Mouse (Mus musculus) stomach, embryonic 15.5 days (tissue): ENCODE data around the gene Ankfn1. TPM values are rescaled to one million over a fixed set of nuclear protein-coding genes. Genes with fewer than 3 reads are reported as not detected.

Experiments used
- ATAC-seq: fragments of 200-750 bp; cut with Nextera tagmentation; 2 replicates; pipeline ENCODE4 v1.8.0; 2017; ENCODE audit warnings: low read depth, moderate number of reproducible peaks, moderate TSS enrichment; ENCODE audit not compliant: insufficient read depth, low FRiP score
- H3K27ac ChIP-seq: fragments of 300-500 bp; sonication (generic); 2 replicates; pipeline ENCODE4 v1.5.1; 2015; ENCODE audit warnings: mild to moderate bottlenecking, inconsistent platforms
- H3K27me3 ChIP-seq: fragments of 300-500 bp; sonication (generic); replicated peaks from 2 replicates; pipeline ENCODE4 v1.6.1; 2015; ENCODE audit warnings: inconsistent platforms
- H3K36me3 ChIP-seq: fragments of 300-500 bp; sonication (generic); 2 replicates; pipeline ENCODE4 v1.6.1; 2015; ENCODE audit warnings: inconsistent platforms
- H3K4me1 ChIP-seq: fragments of 300-500 bp; sonication (generic); 2 replicates; pipeline ENCODE4 v1.6.1; 2015; ENCODE audit warnings: inconsistent platforms
- H3K4me2 ChIP-seq: fragments of 300-500 bp; sonication (generic); 2 replicates; pipeline ENCODE4 v1.6.1; 2015; ENCODE audit warnings: mild to moderate bottlenecking, inconsistent platforms
- H3K4me3 ChIP-seq: fragments of 300-500 bp; sonication (generic); replicated peaks from 2 replicates; pipeline ENCODE4 v1.5.1; 2015; ENCODE audit warnings: inconsistent platforms
- H3K9ac ChIP-seq: fragments of 300-500 bp; sonication (generic); 2 replicates; pipeline ENCODE4 v1.6.1; 2015; ENCODE audit warnings: inconsistent platforms
- H3K9me3 ChIP-seq: fragments of 300-500 bp; sonication (generic); 2 replicates; pipeline ENCODE4 v1.6.1; 2016; ENCODE audit warnings: inconsistent platforms
- WGBS: fragments of 180-500 bp; shearing (Covaris S2); methylation state at CpG from one replicate; pipeline ENCODE4 v1.1.7; 2015; 5-methylcytosine and 5-hydroxymethylcytosine counted together
- polyA plus RNA-seq: library from polyadenylated mRNA; unstranded; fragments of >200 nt; fragmentation: Nextera tagmentation; extraction: Ambion mirVana; gene quantifications from 2 replicates; pipeline ENCODE4 v1.2.1, GENCODE M21; 2015

Gene Ankfn1
- 0.14 and 0.31 TPM in 2 replicates for polyA plus RNA-seq

- Histone ChIP-seq H3K4me3 (no peak within 1 kb of the TSS), H3K27me3 (no peaks in the 10 kb centered on the region), H3K9me3 (no peaks in the 10 kb centered on the region), H3K9ac (no peak within 1 kb of the TSS), H3K36me3 (no peaks in the 10 kb centered on the region), H3K4me2 (no peak within 1 kb of the TSS; the same call in 1 of the 2 replicates), H3K4me1 (no peaks in the 10 kb centered on the region; the same call in 1 of the 2 replicates), H3K27ac (no peak within 1 kb of the TSS)
- 33% methylated on average over 7 of the region's 7 CpGs for WGBS
- no peak for ATAC-seq
These were observed at the start of gene Ankfn1 for GRCm38 (mm10) chr11:89777431-89777830. TSS of gene Ankfn1 (minus strand) at chr11:89777653.

GRCm38 (mm10) chr11:89823661-89824446 lies 46.4 kb upstream of the Ankfn1 start:
- Histone ChIP-seq H3K4me1 (no peaks in the 10 kb centered on the region), H3K27ac (no peak overlapping the region), H3K9me3 (no peaks in the 10 kb centered on the region), H3K27me3 (no peaks in the 10 kb centered on the region), H3K4me2 (no peak overlapping the region), H3K36me3 (no peaks in the 10 kb centered on the region), H3K4me3 (no peak overlapping the region), H3K9ac (no peak overlapping the region)
- 60% methylated on average over 8 of the region's 8 CpGs for WGBS
- ATAC-seq: no peak

- Histone ChIP-seq H3K27me3 (no peaks in the 10 kb centered on the region), H3K4me1 (no peaks in the 10 kb centered on the region), H3K4me3 (no peak overlapping the region), H3K4me2 (no peak overlapping the region), H3K36me3 (no peaks in the 10 kb centered on the region), H3K9me3 (no peaks in the 10 kb centered on the region), H3K27ac (no peak overlapping the region), H3K9ac (no peak overlapping the region)
- 64% methylated on average over 4 of the region's 4 CpGs for WGBS
- ATAC-seq: no peak
These were observed 41.1 kb upstream of the Ankfn1 start for GRCm38 (mm10) chr11:89818594-89818993.

GRCm38 (mm10) chr11:89811403-89811802 lies 34.0 kb upstream of the Ankfn1 start:
- Histone ChIP-seq H3K9me3 (no peaks in the 10 kb centered on the region), H3K27me3 (no peaks in the 10 kb centered on the region), H3K27ac (no peak overlapping the region), H3K36me3 (no peaks in the 10 kb centered on the region), H3K4me1 (no peaks in the 10 kb centered on the region), H3K9ac (no peak overlapping the region), H3K4me2 (no peak overlapping the region), H3K4me3 (no peak overlapping the region)
- no peak for ATAC-seq
- WGBS: 91% methylated on average over 1 of the region's 1 CpGs

GRCm38 (mm10) chr11:89807998-89808397 lies 30.5 kb upstream of the Ankfn1 start:
- H3K4me1 ChIP-seq: peaks cover 4% of the 10 kb centered on the region
- H3K4me2 ChIP-seq: no peak overlapping the region
- no peak for ATAC-seq
- H3K36me3 ChIP-seq: no peaks in the 10 kb centered on the region
- H3K27ac ChIP-seq: no peak overlapping the region
- no peak overlapping the region for H3K4me3 ChIP-seq
- no peaks in the 10 kb centered on the region for H3K27me3 ChIP-seq
- WGBS: 66% methylated on average over 11 of the region's 11 CpGs
- no peaks in the 10 kb centered on the region for H3K9me3 ChIP-seq
- H3K9ac ChIP-seq: no peak overlapping the region

- 27% methylated on average over 5 of the region's 5 CpGs for WGBS
- no peak overlapping the region for H3K9ac ChIP-seq
- H3K4me3 ChIP-seq: no peak overlapping the region
- H3K4me1 ChIP-seq: peaks cover 4% of the 10 kb centered on the region
- no peaks in the 10 kb centered on the region for H3K36me3 ChIP-seq
- H3K27me3 ChIP-seq: no peaks in the 10 kb centered on the region
- H3K9me3 ChIP-seq: no peaks in the 10 kb centered on the region
- no peak for ATAC-seq
- H3K4me2 ChIP-seq: no peak overlapping the region
- no peak overlapping the region for H3K27ac ChIP-seq
These were observed 27.4 kb upstream of the Ankfn1 start for GRCm38 (mm10) chr11:89804822-89805221.

GRCm38 (mm10) chr11:89803974-89804373 lies 26.5 kb upstream of the Ankfn1 start:
- Histone ChIP-seq H3K4me2 (no peak overlapping the region), H3K9ac (no peak overlapping the region), H3K27ac (no peak overlapping the region), H3K4me3 (no peak overlapping the region), H3K36me3 (no peaks in the 10 kb centered on the region), H3K9me3 (no peaks in the 10 kb centered on the region), H3K4me1 (peaks cover 4% of the 10 kb centered on the region), H3K27me3 (no peaks in the 10 kb centered on the region)
- ATAC-seq: no peak
- 75% methylated on average over 5 of the region's 5 CpGs for WGBS

GRCm38 (mm10) chr11:89792709-89793108 lies 15.3 kb upstream of the Ankfn1 start:
- WGBS: 74% methylated on average over 3 of the region's 3 CpGs
- Histone ChIP-seq H3K27ac (peak overlapping the region; percentile 71), H3K36me3 (no peaks in the 10 kb centered on the region), H3K4me1 (no peaks in the 10 kb centered on the region), H3K9ac (no peak overlapping the region), H3K4me2 (no peak overlapping the region), H3K9me3 (no peaks in the 10 kb centered on the region), H3K27me3 (no peaks in the 10 kb centered on the region), H3K4me3 (no peak overlapping the region)
- no peak for ATAC-seq

- H3K9ac ChIP-seq: no peak overlapping the region
- H3K9me3 ChIP-seq: no peaks in the 10 kb centered on the region
- H3K27ac ChIP-seq: no peak overlapping the region
- no peak for ATAC-seq
- no peaks in the 10 kb centered on the region for H3K27me3 ChIP-seq
- H3K4me2 ChIP-seq: no peak overlapping the region
- no peaks in the 10 kb centered on the region; the same call in 1 of the 2 replicates for H3K4me1 ChIP-seq
- WGBS: 74% methylated on average over 3 of the region's 3 CpGs
- no peaks in the 10 kb centered on the region for H3K36me3 ChIP-seq
- H3K4me3 ChIP-seq: no peak overlapping the region
These were observed 1.4 kb downstream of the Ankfn1 start for GRCm38 (mm10) chr11:89776070-89776469.

- no peak for ATAC-seq
- Histone ChIP-seq H3K4me2 (no peak overlapping the region), H3K27ac (no peak overlapping the region), H3K9ac (no peak overlapping the region), H3K4me3 (no peak overlapping the region), H3K36me3 (no peaks in the 10 kb centered on the region), H3K9me3 (no peaks in the 10 kb centered on the region), H3K27me3 (no peaks in the 10 kb centered on the region), H3K4me1 (no peaks in the 10 kb centered on the region; the same call in 1 of the 2 replicates)
- WGBS: 82% methylated on average over 3 of the region's 3 CpGs
These were observed 2.5 kb downstream of the Ankfn1 start for GRCm38 (mm10) chr11:89774913-89775312.

- Histone ChIP-seq H3K9me3 (no peaks in the 10 kb centered on the region), H3K9ac (no peak overlapping the region), H3K27ac (no peak overlapping the region), H3K36me3 (no peaks in the 10 kb centered on the region), H3K27me3 (no peaks in the 10 kb centered on the region), H3K4me3 (no peak overlapping the region), H3K4me1 (no peaks in the 10 kb centered on the region; the same call in 1 of the 2 replicates), H3K4me2 (no peak overlapping the region)
- 73% methylated on average over 2 of the region's 2 CpGs for WGBS
- ATAC-seq: no peak
These were observed 4.5 kb downstream of the Ankfn1 start for GRCm38 (mm10) chr11:89772941-89773340.

GRCm38 (mm10) chr11:89765770-89766148 lies 11.7 kb downstream of the Ankfn1 start:
- no peak overlapping the region for H3K4me2 ChIP-seq
- H3K9ac ChIP-seq: no peak overlapping the region
- no peak for ATAC-seq
- H3K27me3 ChIP-seq: no peaks in the 10 kb centered on the region
- H3K4me3 ChIP-seq: no peak overlapping the region
- no peak overlapping the region for H3K27ac ChIP-seq
- no peaks in the 10 kb centered on the region for H3K9me3 ChIP-seq
- no peaks in the 10 kb centered on the region for H3K36me3 ChIP-seq
- H3K4me1 ChIP-seq: no peaks in the 10 kb centered on the region
- 59% methylated on average over 2 of the region's 2 CpGs for WGBS
